Mouse (Mus musculus): ENCODE data around the gene Unc13a. TPM values are rescaled to one million over a fixed set of nuclear protein-coding genes. Genes with fewer than 3 reads are reported as not detected.

Gene Unc13a
- polyA plus RNA-seq, 1 experiment from 2014 or later, result 6.5 TPM

GRCm38 (mm10) chr8:71629781-71630212, 41.8 kb downstream of the Unc13a start:
- WGBS, result 2% methylated on average over 21 of the region's 25 CpGs
- H3K9ac ChIP-seq (ENCODE audit: low read length), result peak overlapping the region; percentile 47
- H3K9me3 ChIP-seq (ENCODE audit: control insufficient read depth, low read length), result peaks cover 3% of the 10 kb centered on the region; the same call in 1 of the 2 replicates
- H3K4me3 ChIP-seq (ENCODE audit: low read depth, low read length), result peak overlapping the region; percentile 44
- H3K36me3 ChIP-seq (ENCODE audit: control insufficient read depth, insufficient read depth, low read length), result no peaks in the 10 kb centered on the region
- peak; percentile 72 for DNase-seq (ENCODE audit: low spot score)
- H3K27ac ChIP-seq (ENCODE audit: low read depth, low read length), result no peak overlapping the region
- H3K27me3 ChIP-seq (ENCODE audit: control insufficient read depth, insufficient read depth, low read length), result peaks cover 18% of the 10 kb centered on the region
- peak; percentile 59 for ATAC-seq (replicated peaks; ENCODE audit: low FRiP score)
- H3K4me1 ChIP-seq (replicated peaks; ENCODE audit: control insufficient read depth, insufficient read depth, low read length), result peaks cover 8% of the 10 kb centered on the region; the same call in 1 of the 2 replicates
- H3K4me2 ChIP-seq (ENCODE audit: low read depth, low read length, severe bottlenecking), result peak overlapping the region; percentile 94

GRCm38 (mm10) chr8:71629096-71629697, 42.4 kb downstream of the Unc13a start:
- Histone ChIP-seq H3K4me1 (replicated peaks; ENCODE audit: control insufficient read depth, insufficient read depth, low read length) (peaks cover 3% of the 10 kb centered on the region; the same call in 1 of the 2 replicates), H3K27ac (ENCODE audit: low read depth, low read length) (no peak overlapping the region), H3K36me3 (ENCODE audit: control insufficient read depth, insufficient read depth, low read length) (no peaks in the 10 kb centered on the region), H3K4me2 (ENCODE audit: low read depth, low read length, severe bottlenecking) (peak overlapping the region; percentile 94), H3K9ac (ENCODE audit: low read length) (peak overlapping the region; percentile 66), H3K4me3 (ENCODE audit: low read depth, low read length) (peak overlapping the region; percentile 44), H3K27me3 (ENCODE audit: control insufficient read depth, insufficient read depth, low read length) (peaks cover 16% of the 10 kb centered on the region), H3K9me3 (ENCODE audit: control insufficient read depth, low read length) (peaks cover 3% of the 10 kb centered on the region; the same call in 1 of the 2 replicates)
- under 1% methylated on average over 55 of the region's 55 CpGs for WGBS
- ATAC-seq (replicated peaks; ENCODE audit: low FRiP score) (peak; percentile 88), DNase-seq (ENCODE audit: low spot score) (peak; percentile 96)

GRCm38 (mm10) chr8:71628396-71629095, 43.0 kb downstream of the Unc13a start:
- H3K4me3 ChIP-seq (ENCODE audit: low read depth, low read length), result peak overlapping the region; percentile 44
- peaks cover 1% of the 10 kb centered on the region for H3K36me3 ChIP-seq (ENCODE audit: control insufficient read depth, insufficient read depth, low read length)
- peaks cover 3% of the 10 kb centered on the region; the same call in 1 of the 2 replicates for H3K9me3 ChIP-seq (ENCODE audit: control insufficient read depth, low read length)
- 8% methylated on average over 16 of the region's 16 CpGs for WGBS
- peak overlapping the region; percentile 94 for H3K4me2 ChIP-seq (ENCODE audit: low read depth, low read length, severe bottlenecking)
- H3K27me3 ChIP-seq (ENCODE audit: control insufficient read depth, insufficient read depth, low read length), result peaks cover 13% of the 10 kb centered on the region
- peak overlapping the region; percentile 66 for H3K9ac ChIP-seq (ENCODE audit: low read length)
- H3K27ac ChIP-seq (ENCODE audit: low read depth, low read length), result no peak overlapping the region
- DNase-seq (ENCODE audit: low spot score) (no peak), ATAC-seq (replicated peaks; ENCODE audit: low FRiP score) (no peak)
- peaks cover 3% of the 10 kb centered on the region; the same call in 1 of the 2 replicates for H3K4me1 ChIP-seq (replicated peaks; ENCODE audit: control insufficient read depth, insufficient read depth, low read length)

GRCm38 (mm10) chr8:71627265-71628099, 44.1 kb downstream of the Unc13a start:
- H3K4me1 ChIP-seq (replicated peaks; ENCODE audit: control insufficient read depth, insufficient read depth, low read length), result peaks cover 3% of the 10 kb centered on the region; the same call in 1 of the 2 replicates

GRCm38 (mm10) chr8:71626753-71627152, 44.8 kb downstream of the Unc13a start:
- Histone ChIP-seq H3K27me3 (ENCODE audit: control insufficient read depth, insufficient read depth, low read length) (peaks cover 12% of the 10 kb centered on the region), H3K36me3 (ENCODE audit: control insufficient read depth, insufficient read depth, low read length) (peaks cover 17% of the 10 kb centered on the region), H3K4me1 (replicated peaks; ENCODE audit: control insufficient read depth, insufficient read depth, low read length) (peaks cover 3% of the 10 kb centered on the region; the same call in 1 of the 2 replicates), H3K4me2 (ENCODE audit: low read depth, low read length, severe bottlenecking) (no peak overlapping the region), H3K4me3 (ENCODE audit: low read depth, low read length) (no peak overlapping the region), H3K9me3 (ENCODE audit: control insufficient read depth, low read length) (no peaks in the 10 kb centered on the region; the same call in 1 of the 2 replicates), H3K27ac (ENCODE audit: low read depth, low read length) (no peak overlapping the region), H3K9ac (ENCODE audit: low read length) (no peak overlapping the region)
- WGBS, result 89% methylated on average over 9 of the region's 9 CpGs
- ATAC-seq (replicated peaks; ENCODE audit: low FRiP score) (no peak), DNase-seq (ENCODE audit: low spot score) (no peak)

More at GRCm38 (mm10) chr8:71627265-71628099, 44.1 kb downstream of the Unc13a start:
- H3K4me3 ChIP-seq (ENCODE audit: low read depth, low read length), result no peak overlapping the region
- WGBS, result 56% methylated on average over 9 of the region's 9 CpGs
- peaks cover 12% of the 10 kb centered on the region for H3K27me3 ChIP-seq (ENCODE audit: control insufficient read depth, insufficient read depth, low read length)
- DNase-seq (ENCODE audit: low spot score) (no peak), ATAC-seq (replicated peaks; ENCODE audit: low FRiP score) (no peak)
- peaks cover 11% of the 10 kb centered on the region for H3K36me3 ChIP-seq (ENCODE audit: control insufficient read depth, insufficient read depth, low read length)
- H3K4me2 ChIP-seq (ENCODE audit: low read depth, low read length, severe bottlenecking), result no peak overlapping the region
- H3K27ac ChIP-seq (ENCODE audit: low read depth, low read length), result no peak overlapping the region
- no peak overlapping the region for H3K9ac ChIP-seq (ENCODE audit: low read length)
- no peaks in the 10 kb centered on the region; the same call in 1 of the 2 replicates for H3K9me3 ChIP-seq (ENCODE audit: control insufficient read depth, low read length)

- DNase-seq (ENCODE audit: low spot score) (no peak), ATAC-seq (replicated peaks; ENCODE audit: low FRiP score) (no peak)
- WGBS, result 90% methylated on average over 1 of the region's 1 CpGs
- Histone ChIP-seq H3K4me3 (ENCODE audit: low read depth, low read length) (no peak overlapping the region), H3K9ac (ENCODE audit: low read length) (no peak overlapping the region), H3K4me2 (ENCODE audit: low read depth, low read length, severe bottlenecking) (no peak overlapping the region), H3K27me3 (ENCODE audit: control insufficient read depth, insufficient read depth, low read length) (peaks cover 5% of the 10 kb centered on the region), H3K4me1 (replicated peaks; ENCODE audit: control insufficient read depth, insufficient read depth, low read length) (peaks cover 3% of the 10 kb centered on the region; the same call in 1 of the 2 replicates), H3K9me3 (ENCODE audit: control insufficient read depth, low read length) (no peaks in the 10 kb centered on the region; the same call in 1 of the 2 replicates), H3K27ac (ENCODE audit: low read depth, low read length) (no peak overlapping the region), H3K36me3 (ENCODE audit: control insufficient read depth, insufficient read depth, low read length) (peaks cover 26% of the 10 kb centered on the region)
Observed at GRCm38 (mm10) chr8:71625088-71625487, 46.5 kb downstream of the Unc13a start.

GRCm38 (mm10) chr8:71619786-71620185, 51.8 kb downstream of the Unc13a start:
- H3K36me3 ChIP-seq (ENCODE audit: control insufficient read depth, insufficient read depth, low read length), result peaks cover 36% of the 10 kb centered on the region
- no peak overlapping the region for H3K4me3 ChIP-seq (ENCODE audit: low read depth, low read length)
- H3K4me1 ChIP-seq (replicated peaks; ENCODE audit: control insufficient read depth, insufficient read depth, low read length), result no peaks in the 10 kb centered on the region
- ATAC-seq (replicated peaks; ENCODE audit: low FRiP score) (no peak), DNase-seq (ENCODE audit: low spot score) (no peak)
- 94% methylated on average over 2 of the region's 2 CpGs for WGBS
- no peak overlapping the region for H3K9ac ChIP-seq (ENCODE audit: low read length)
- H3K27ac ChIP-seq (ENCODE audit: low read depth, low read length), result no peak overlapping the region
- H3K4me2 ChIP-seq (ENCODE audit: low read depth, low read length, severe bottlenecking), result no peak overlapping the region
- H3K27me3 ChIP-seq (ENCODE audit: control insufficient read depth, insufficient read depth, low read length), result no peaks in the 10 kb centered on the region
- no peaks in the 10 kb centered on the region; the same call in 1 of the 2 replicates for H3K9me3 ChIP-seq (ENCODE audit: control insufficient read depth, low read length)

GRCm38 (mm10) chr8:71613418-71613817, 58.1 kb downstream of the Unc13a start:
- Histone ChIP-seq H3K27ac (ENCODE audit: low read depth, low read length) (no peak overlapping the region), H3K4me1 (replicated peaks; ENCODE audit: control insufficient read depth, insufficient read depth, low read length) (peaks cover 6% of the 10 kb centered on the region; the same call in 1 of the 2 replicates), H3K9ac (ENCODE audit: low read length) (no peak overlapping the region), H3K36me3 (ENCODE audit: control insufficient read depth, insufficient read depth, low read length) (peaks cover 3% of the 10 kb centered on the region; the same call in 1 of the 2 replicates), H3K9me3 (ENCODE audit: control insufficient read depth, low read length) (no peaks in the 10 kb centered on the region), H3K4me2 (ENCODE audit: low read depth, low read length, severe bottlenecking) (no peak overlapping the region), H3K4me3 (ENCODE audit: low read depth, low read length) (no peak overlapping the region), H3K27me3 (ENCODE audit: control insufficient read depth, insufficient read depth, low read length) (no peaks in the 10 kb centered on the region)
- no peak for ATAC-seq (replicated peaks; ENCODE audit: low FRiP score)
- DNase-seq (ENCODE audit: low spot score), result no peak
- WGBS, result 68% methylated on average over 4 of the region's 4 CpGs
